Mouse (Mus musculus): Measurements from ENCODE around the gene Hcn2. TPM values are rescaled to one million over a fixed set of nuclear protein-coding genes. Genes with fewer than 3 reads are reported as not detected.

Gene Hcn2
- 0.08 and 0.11 TPM in 2 replicates for polyA plus RNA-seq (2016; fragmentation: Nextera tagmentation; extraction: Ambion mirVana)

GRCm38 (mm10) chr10:79716254-79716987 is at the start of gene Hcn2:
Gene Hcn2 (plus strand): TSS chr10:79716634.
- H3K4me1 ChIP-seq (replicated peaks): peaks cover 25% of the 10 kb centered on the region
- H3K4me3 ChIP-seq: peak within 1 kb of the TSS; percentile 68
- no peak for DNase-seq (ENCODE audit: low spot score)
- H3K27me3 ChIP-seq (ENCODE audit: insufficient read depth, poor library complexity, severe bottlenecking): peaks cover 64% of the 10 kb centered on the region
- H3K27ac ChIP-seq: peak within 1 kb of the TSS; percentile 64
- 2% methylated on average over 84 of the region's 91 CpGs for WGBS
- no peaks in the 10 kb centered on the region for H3K9me3 ChIP-seq
- peaks cover 12% of the 10 kb centered on the region for H3K36me3 ChIP-seq

GRCm38 (mm10) chr10:79668076-79668475 is 48.4 kb upstream of the Hcn2 start:
- WGBS: 85% methylated on average over 5 of the region's 5 CpGs
- no peaks in the 10 kb centered on the region for H3K9me3 ChIP-seq
- no peaks in the 10 kb centered on the region for H3K27me3 ChIP-seq (ENCODE audit: insufficient read depth, poor library complexity, severe bottlenecking)
- peaks cover 40% of the 10 kb centered on the region for H3K4me1 ChIP-seq (replicated peaks)
- DNase-seq (ENCODE audit: low spot score): no peak
- peak overlapping the region; percentile 77; the same call in 1 of the 2 replicates for H3K4me3 ChIP-seq
- peak overlapping the region; percentile 98; the same call in 1 of the 2 replicates for H3K27ac ChIP-seq
- H3K36me3 ChIP-seq: peaks cover 17% of the 10 kb centered on the region

- DNase-seq (ENCODE audit: low spot score): peak; percentile 93
- WGBS: under 1% methylated on average over 45 of the region's 45 CpGs
- H3K9me3 ChIP-seq: no peaks in the 10 kb centered on the region
- H3K36me3 ChIP-seq: peaks cover 26% of the 10 kb centered on the region
- peak within 1 kb of the TSS; percentile 77 for H3K4me3 ChIP-seq
- peaks cover 38% of the 10 kb centered on the region for H3K4me1 ChIP-seq (replicated peaks)
- H3K27me3 ChIP-seq (ENCODE audit: insufficient read depth, poor library complexity, severe bottlenecking): no peaks in the 10 kb centered on the region
- peak within 1 kb of the TSS; percentile 98 for H3K27ac ChIP-seq
Observed at GRCm38 (mm10) chr10:79668771-79669575, 47.5 kb upstream of the Hcn2 start, which contains the start of gene Tpgs1. Gene Tpgs1 (plus strand): TSS chr10:79669369.

GRCm38 (mm10) chr10:79669576-79670057 is 46.8 kb upstream of the Hcn2 start:
- under 1% methylated on average over 47 of the region's 47 CpGs for WGBS
- peak overlapping the region; percentile 77 for H3K4me3 ChIP-seq
- no peaks in the 10 kb centered on the region for H3K9me3 ChIP-seq
- H3K36me3 ChIP-seq: peaks cover 31% of the 10 kb centered on the region
- peak; percentile 86 for DNase-seq (ENCODE audit: low spot score)
- H3K4me1 ChIP-seq (replicated peaks): peaks cover 32% of the 10 kb centered on the region
- H3K27ac ChIP-seq: peak overlapping the region; percentile 98
- H3K27me3 ChIP-seq (ENCODE audit: insufficient read depth, poor library complexity, severe bottlenecking): no peaks in the 10 kb centered on the region

GRCm38 (mm10) chr10:79670071-79670888 is 46.2 kb upstream of the Hcn2 start:
- H3K4me1 ChIP-seq (replicated peaks): peaks cover 33% of the 10 kb centered on the region
- H3K27me3 ChIP-seq (ENCODE audit: insufficient read depth, poor library complexity, severe bottlenecking): no peaks in the 10 kb centered on the region
- no peaks in the 10 kb centered on the region for H3K9me3 ChIP-seq
- no peak for DNase-seq (ENCODE audit: low spot score)
- 35% methylated on average over 15 of the region's 15 CpGs for WGBS
- H3K4me3 ChIP-seq: peak overlapping the region; percentile 77
- H3K36me3 ChIP-seq: peaks cover 33% of the 10 kb centered on the region
- H3K27ac ChIP-seq: peak overlapping the region; percentile 98

- whole genome bisulfite sequencing: 71% methylated on average over 6 of the region's 6 CpGs
- H3K4me1 ChIP-seq (replicated peaks): peaks cover 39% of the 10 kb centered on the region
- no peak for DNase-seq (ENCODE audit: low spot score)
- H3K36me3 ChIP-seq: peaks cover 44% of the 10 kb centered on the region
- peak overlapping the region; percentile 77 for H3K4me3 ChIP-seq
- 0 out of 2 replicates have a peak, but pooled peaks cover 3% of the 10 kb centered on the region for H3K9me3 ChIP-seq
- H3K27ac ChIP-seq: peak overlapping the region; percentile 66
- H3K27me3 ChIP-seq (ENCODE audit: insufficient read depth, poor library complexity, severe bottlenecking): peaks cover 6% of the 10 kb centered on the region
Observed at GRCm38 (mm10) chr10:79671396-79672087, 44.9 kb upstream of the Hcn2 start.

- H3K4me1 ChIP-seq (replicated peaks): peaks cover 39% of the 10 kb centered on the region
- peak overlapping the region; percentile 66 for H3K27ac ChIP-seq
- H3K36me3 ChIP-seq: peaks cover 46% of the 10 kb centered on the region
- H3K27me3 ChIP-seq (ENCODE audit: insufficient read depth, poor library complexity, severe bottlenecking): peaks cover 6% of the 10 kb centered on the region
- DNase-seq (ENCODE audit: low spot score): no peak
- peak overlapping the region; percentile 16 for H3K4me3 ChIP-seq
- WGBS: 69% methylated on average over 3 of the region's 3 CpGs
- H3K9me3 ChIP-seq: 0 out of 2 replicates have a peak, but pooled peaks cover 3% of the 10 kb centered on the region
Observed at GRCm38 (mm10) chr10:79672088-79672455, 44.4 kb upstream of the Hcn2 start.

- no peak for DNase-seq (ENCODE audit: low spot score)
- peaks cover 38% of the 10 kb centered on the region for H3K4me1 ChIP-seq (replicated peaks)
- 0 out of 2 replicates have a peak, but pooled peaks cover 3% of the 10 kb centered on the region for H3K9me3 ChIP-seq
- peaks cover 46% of the 10 kb centered on the region for H3K36me3 ChIP-seq
- 87% methylated on average over 3 of the region's 3 CpGs for WGBS
- H3K4me3 ChIP-seq: no peak overlapping the region
- H3K27ac ChIP-seq: no peak overlapping the region
- H3K27me3 ChIP-seq (ENCODE audit: insufficient read depth, poor library complexity, severe bottlenecking): peaks cover 6% of the 10 kb centered on the region
Observed at GRCm38 (mm10) chr10:79673054-79673453, 43.4 kb upstream of the Hcn2 start.

- no peak overlapping the region for H3K27ac ChIP-seq
- 0 out of 2 replicates have a peak, but pooled peaks cover 3% of the 10 kb centered on the region for H3K9me3 ChIP-seq
- 0 out of 2 replicates have a peak overlapping the region, but pooled peaks have one; percentile 2 for H3K4me3 ChIP-seq
- peaks cover 46% of the 10 kb centered on the region for H3K36me3 ChIP-seq
- DNase-seq (ENCODE audit: low spot score): no peak
- WGBS: 50% methylated on average over 44 of the region's 44 CpGs
- peaks cover 26% of the 10 kb centered on the region for H3K4me1 ChIP-seq (replicated peaks)
- peaks cover 6% of the 10 kb centered on the region for H3K27me3 ChIP-seq (ENCODE audit: insufficient read depth, poor library complexity, severe bottlenecking)
Observed at GRCm38 (mm10) chr10:79675346-79676035, 40.9 kb upstream of the Hcn2 start.

- peak overlapping the region; percentile 90 for H3K27ac ChIP-seq
- 40% methylated on average over 11 of the region's 11 CpGs for WGBS
Observed at GRCm38 (mm10) chr10:79680606-79681495, 35.6 kb upstream of the Hcn2 start.

More at GRCm38 (mm10) chr10:79680606-79681495, 35.6 kb upstream of the Hcn2 start:
- H3K27me3 ChIP-seq (ENCODE audit: insufficient read depth, poor library complexity, severe bottlenecking): peaks cover 2% of the 10 kb centered on the region
- H3K4me3 ChIP-seq: peak overlapping the region; percentile 96
- no peaks in the 10 kb centered on the region for H3K9me3 ChIP-seq
- DNase-seq (ENCODE audit: low spot score): no peak
- peaks cover 37% of the 10 kb centered on the region for H3K4me1 ChIP-seq (replicated peaks)
- peaks cover 29% of the 10 kb centered on the region for H3K36me3 ChIP-seq

Data from hindbrain, embryonic 10.5 days (tissue).